Mouse (Mus musculus) lung, postnatal 14 days (tissue): Measurements from ENCODE around the gene Riox1.
A peak's percentile ranks its signal among the peaks of the same experiment; 100 is the strongest.
"Not testable (repeated sequence)": the region's sequence is repeated elsewhere in the genome, so short reads cannot be mapped to it uniquely, and the experiment has no call there.

ENCODE experiments used
- DNase-seq: peaks from one replicate; pipeline ENCODE4 v3.0.0; 2021

Riox1 gene

DNA sequence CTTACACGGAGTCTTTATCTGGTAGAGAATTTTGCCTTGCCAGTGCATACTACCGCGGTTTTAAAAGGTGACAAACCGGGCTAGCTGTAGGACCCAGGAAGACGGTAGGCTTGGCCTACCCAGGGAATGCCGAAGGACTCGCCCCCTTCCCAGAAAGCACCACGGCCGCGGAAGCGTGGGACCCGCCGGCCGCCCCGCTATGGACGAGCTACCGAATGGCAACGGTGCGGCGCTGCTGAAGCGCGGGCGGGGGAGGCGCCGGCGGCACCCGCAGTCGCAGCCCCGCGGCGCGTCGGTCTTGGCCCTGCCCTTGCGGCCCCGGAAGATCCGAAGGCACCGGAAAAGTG, at the start of gene Riox1:
Riox1 (plus strand) TSS at position 116 of the 347 bp plus-strand sequence.
- DNase-seq, result peak; percentile 83

GRCm38 (mm10) chr12:83910451-83910850, 40.0 kb upstream of the Riox1 start:
- no peak for DNase-seq

GRCm38 (mm10) chr12:83914202-83914740, 36.1 kb upstream of the Riox1 start:
- DNase-seq, result no peak

DNA sequence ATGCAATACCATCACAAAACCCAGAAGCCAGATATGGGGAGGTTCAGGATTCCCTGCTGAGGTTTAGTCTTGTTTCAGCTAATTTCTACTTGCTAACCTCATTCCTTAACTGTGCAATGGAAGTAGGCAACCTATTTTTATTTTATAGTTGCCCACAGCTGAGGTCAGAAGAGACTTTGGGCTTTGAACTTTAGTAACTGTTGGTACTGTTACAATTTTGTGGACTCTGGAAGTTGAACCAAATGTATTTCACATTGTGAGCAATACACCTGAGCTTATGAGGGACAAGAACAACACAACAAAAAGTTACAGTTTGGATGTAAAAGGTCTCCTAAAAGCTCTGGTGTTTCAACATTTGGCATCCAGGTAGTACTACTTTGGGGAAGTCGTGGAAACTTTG, 35.6 kb upstream of the Riox1 start:
- DNase-seq, result no peak

DNA sequence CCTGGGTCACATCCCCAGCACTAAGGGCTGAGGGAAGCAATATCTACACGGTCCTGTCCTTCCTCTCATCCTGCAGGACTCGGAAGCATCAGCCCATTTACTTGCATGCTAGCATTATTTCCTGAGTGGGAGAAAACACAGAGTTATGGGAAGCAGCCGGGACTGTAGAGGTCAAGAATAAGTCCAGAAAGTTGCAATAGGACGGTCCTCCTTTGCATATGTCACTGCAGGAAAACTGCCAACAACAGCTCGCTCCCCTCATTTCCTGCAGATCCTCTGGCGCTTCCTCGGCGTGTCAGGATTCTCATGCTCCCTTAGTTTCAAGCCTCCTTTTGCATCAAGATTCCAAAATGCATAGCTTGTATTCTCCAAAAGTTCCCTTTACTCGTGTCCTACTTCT, 33.5 kb upstream of the Riox1 start:
- DNase-seq, result peak; percentile 44

DNA sequence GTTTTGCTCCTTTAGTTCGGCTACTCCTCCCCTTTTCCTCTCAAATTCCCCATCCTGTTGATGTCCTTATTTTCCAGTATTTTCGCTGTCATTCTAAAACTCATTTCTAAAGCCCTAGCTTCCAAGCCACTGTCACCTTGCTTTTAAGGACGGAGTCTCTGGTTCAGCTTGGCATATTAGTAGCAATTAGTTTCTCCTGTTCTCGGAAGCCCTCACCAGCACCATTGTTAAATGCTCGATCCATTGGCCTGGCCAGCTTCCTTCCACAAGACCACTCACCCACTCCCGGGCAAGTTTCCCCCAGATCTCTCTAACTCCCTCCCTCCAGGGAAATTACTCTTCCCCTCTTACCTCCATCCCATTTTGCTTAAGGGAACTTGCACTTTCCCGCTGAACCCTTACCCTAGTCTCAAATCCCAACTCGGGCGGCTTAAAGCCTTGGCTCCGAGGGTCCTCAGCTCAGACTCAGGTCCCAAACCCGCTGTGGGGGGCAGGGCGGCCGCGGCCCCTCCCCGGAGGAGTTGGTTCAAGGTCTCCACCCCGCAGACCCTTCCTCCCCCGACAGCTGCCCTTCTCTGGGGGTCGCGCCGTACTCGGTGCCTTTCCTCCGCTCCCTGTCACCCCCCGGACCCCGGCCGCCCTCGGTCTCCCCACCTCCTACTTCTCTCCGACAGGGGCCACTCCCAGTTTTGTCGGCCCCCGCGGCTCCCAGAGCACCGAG, 29.5 kb upstream of the Riox1 start:
- peak; percentile 19 for DNase-seq

GRCm38 (mm10) chr12:83921535-83922381, 28.6 kb upstream of the Riox1 start, which contains the start of gene Numb:
Numb (minus strand) TSS chr12:83921934.
- DNase-seq, result peak; percentile 97

GRCm38 (mm10) chr12:83922724-83923485, 27.5 kb upstream of the Riox1 start:
- DNase-seq, result no peak

DNA sequence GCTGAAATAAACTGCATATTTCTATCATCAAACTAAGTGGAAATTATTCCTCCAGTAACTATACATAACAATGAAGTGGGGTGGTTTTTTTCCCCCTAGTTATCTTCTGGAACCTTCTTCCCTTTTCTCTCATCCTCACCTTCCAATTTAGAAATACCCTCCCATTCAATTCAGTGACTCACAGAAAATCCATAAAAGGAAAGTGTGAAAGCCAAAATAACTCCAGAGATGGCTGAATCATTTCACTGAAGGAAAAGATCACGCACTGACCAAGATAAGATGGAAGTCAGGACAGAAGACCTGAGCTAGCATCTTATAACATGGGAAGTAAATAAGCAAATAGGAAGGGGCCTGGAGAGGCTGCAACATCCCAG, 26.9 kb upstream of the Riox1 start:
- no peak for DNase-seq

- no peak for DNase-seq
Measured at GRCm38 (mm10) chr12:83924332-83924731, 26.1 kb upstream of the Riox1 start.

DNA sequence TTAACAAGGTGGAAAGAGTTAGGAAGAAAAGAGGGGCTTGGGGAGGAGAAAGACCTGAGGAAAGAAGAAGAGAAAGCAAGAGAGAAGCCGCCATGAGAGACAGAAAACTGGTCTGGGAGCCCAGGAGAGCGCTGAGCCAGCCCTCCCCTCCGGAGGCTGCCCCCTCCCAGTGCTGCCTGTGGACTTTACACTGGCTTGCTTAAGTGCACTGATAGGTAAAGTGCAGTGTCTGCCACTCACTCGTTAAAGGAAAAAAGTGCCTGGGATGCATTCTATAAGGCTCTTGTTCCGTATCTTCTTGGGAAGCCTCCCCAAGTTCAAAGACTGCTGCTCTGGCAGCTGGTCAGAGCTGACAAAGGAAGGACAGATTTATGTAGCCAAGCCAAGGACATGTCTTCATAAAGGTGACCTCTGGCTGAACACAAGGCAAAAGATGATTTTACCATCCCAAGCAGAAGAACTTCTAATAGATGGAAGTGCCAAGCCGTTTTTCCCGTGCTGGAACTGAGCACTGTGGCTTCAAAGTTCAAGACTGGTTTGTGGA, 25.2 kb upstream of the Riox1 start:
- no peak for DNase-seq

- DNase-seq, result no peak
Measured at GRCm38 (mm10) chr12:83926061-83926460, 24.3 kb upstream of the Riox1 start.

GRCm38 (mm10) chr12:83927747-83928146, 22.7 kb upstream of the Riox1 start:
- peak; percentile 58 for DNase-seq

GRCm38 (mm10) chr12:83929186-83929804, 21.1 kb upstream of the Riox1 start:
- DNase-seq, result no peak

DNA sequence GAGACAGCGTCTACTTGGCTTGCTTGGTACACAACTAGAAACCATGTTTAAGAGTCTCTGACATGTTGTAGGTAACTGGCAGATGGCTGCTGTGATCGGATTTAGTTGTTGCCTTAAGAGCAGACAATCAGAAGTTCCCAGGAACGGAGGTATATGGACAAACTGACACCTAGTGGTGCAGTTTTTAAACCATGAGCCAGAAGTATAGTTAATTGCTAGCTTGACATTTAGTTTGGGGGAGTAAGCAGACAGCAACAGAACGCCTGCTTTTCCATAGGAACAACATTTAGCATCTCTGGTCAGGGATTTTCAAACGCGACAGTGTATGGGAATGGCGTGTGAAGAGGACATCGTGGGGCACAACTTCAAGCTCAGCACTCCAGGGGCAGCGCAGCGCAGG, 12.8 kb upstream of the Riox1 start:
- DNase-seq, result no peak

- DNase-seq, result not testable (repeated sequence)
Measured at GRCm38 (mm10) chr12:83938592-83938991, 11.8 kb upstream of the Riox1 start.

GRCm38 (mm10) chr12:83939332-83939731, 11.1 kb upstream of the Riox1 start:
- no peak for DNase-seq

DNA sequence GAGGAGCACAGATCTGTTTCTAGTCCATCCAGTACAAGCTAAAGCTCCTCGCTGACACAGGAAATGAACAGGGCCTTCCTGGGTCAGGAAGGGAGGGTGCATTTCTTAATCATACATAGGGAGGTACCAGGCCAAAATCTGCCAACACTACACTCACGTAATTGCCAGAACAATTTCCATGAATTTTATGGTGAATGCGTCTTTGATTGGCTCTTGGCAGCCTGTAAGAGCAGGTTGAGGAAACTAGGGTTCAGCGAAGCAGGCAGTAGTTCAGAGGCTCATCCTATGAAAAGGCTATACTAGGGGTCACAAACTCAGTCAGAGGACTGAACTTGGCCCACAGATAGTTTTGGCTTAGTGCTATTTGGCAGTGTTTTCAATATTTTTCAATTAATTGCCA, 10.4 kb upstream of the Riox1 start:
- DNase-seq, result no peak

GRCm38 (mm10) chr12:83941938-83942337, 8.5 kb upstream of the Riox1 start:
- no peak for DNase-seq

DNA sequence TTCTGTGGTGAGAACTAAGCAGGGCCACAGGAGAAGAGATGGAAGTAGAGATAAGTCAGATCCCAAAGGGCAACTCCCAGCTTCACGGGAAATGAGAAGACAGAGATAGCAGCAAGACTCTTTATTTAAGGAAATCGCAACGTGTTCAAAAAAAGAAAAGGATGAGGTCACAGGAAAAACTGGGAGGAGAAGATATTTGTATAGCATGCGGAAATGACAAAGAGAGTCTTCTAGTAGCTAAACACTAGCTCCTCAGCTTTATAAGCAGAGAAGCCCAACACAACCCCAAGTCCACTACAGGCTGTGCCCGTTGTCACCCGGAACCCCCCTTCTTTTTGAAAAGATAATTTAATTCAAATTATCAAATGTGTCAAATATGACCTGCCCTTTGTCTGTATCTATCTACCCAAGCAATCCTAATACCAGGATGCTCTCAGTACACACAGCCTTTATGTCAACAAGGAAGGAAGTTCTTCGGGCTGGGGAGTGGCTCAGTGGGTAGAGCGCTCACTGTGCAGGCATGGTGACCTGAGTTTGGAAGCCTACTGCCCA, 3.1 kb upstream of the Riox1 start:
- DNase-seq, result peak; percentile 49

- DNase-seq, result no peak
Measured at GRCm38 (mm10) chr12:83949043-83949442, 1.4 kb upstream of the Riox1 start.
